ENCODE assay signal across 22 mouse cellular contexts in genomic region chr11:118888426-118888825, GRCm38 (mm10). TPM values are rescaled to one million over a fixed set of nuclear protein-coding genes. Genes with fewer than 3 reads are reported as not detected.
DNase-seq lines count a peak whose midpoint lies in the region; ATAC-seq and TF ChIP-seq lines count a peak whose summit lies in the region.
"Had no signal": no experiment of that assay in that cellular context is flagged by ENCODE, and none has a peak within 500 bp of the region (broad histone marks: within the 10 kb centered on the region; RNA-seq: fewer than 3 reads in every experiment).

No protein-coding gene starts in this region.

- DNase-seq in cerebellum, adult 2 months = peak in 1 of 2 experiments; percentile 61
- DNase-seq in layer of hippocampus, adult 2 months (ENCODE audit: low spot score in 2 of 2) = no peak
- no peak for DNase-seq in layer of hippocampus, adult 9-10 months (ENCODE audit: low spot score)
- peak; percentile 74 for DNase-seq in cerebellum, adult 9-11 months
- DNase-seq in T-cell, adult 2 months (ENCODE audit: low spot score) = no peak
- DNase-seq: adrenal gland, adult 2 months; adrenal gland, postnatal 14 days; B cell, adult 2 months; forebrain, postnatal 0 days; gastrocnemius, postnatal 14 days; heart, adult 11 months had no signal

- H3K4me1 ChIP-seq in cerebellum, adult 2 months (ENCODE audit: control insufficient read depth, insufficient read depth, low read length) = peaks cover 86% of the 10 kb centered on the region
- peaks cover 33% of the 10 kb centered on the region for H3K4me1 ChIP-seq in cortical plate, adult 2 months (ENCODE audit: control insufficient read depth, insufficient read depth, low read length)

- WGBS in cerebellum, adult 2 months = 7% methylated on average over 8 of the region's 8 CpGs

- TF ChIP-seq CTCF in cerebellum, adult 2 months (IDR thresholded peaks at IDR 0.05; ENCODE audit: borderline replicate concordance, insufficient read depth, low read depth, low read length) = no peak
- no peak for TF ChIP-seq CTCF in layer of hippocampus, adult 2 months (conservative IDR thresholded peaks at IDR 0.05)
- TF ChIP-seq CTCF in cortical plate, adult 2 months (IDR thresholded peaks at IDR 0.05; ENCODE audit: extremely low read depth, insufficient read depth, low read length) = no peak

- no peak for TF ChIP-seq POLR2A in cerebellum, adult 2 months (IDR thresholded peaks at IDR 0.05; ENCODE audit: borderline replicate concordance, insufficient read depth, low read length)
- TF ChIP-seq POLR2A in cortical plate, adult 2 months (IDR thresholded peaks at IDR 0.05; ENCODE audit: extremely low read depth, insufficient read depth, low read length) = no peak

- no peak for ATAC-seq in cerebellum, adult (ENCODE audit: insufficient number of reproducible peaks, low FRiP score, low TSS enrichment)
- ATAC-seq: forebrain, embryonic 14.5 days; forebrain, postnatal 0 days; intestine, postnatal 0 days; Patski had no signal

- peak overlapping the region; percentile 98 for H3K27ac ChIP-seq in cerebellum, adult 2 months (ENCODE audit: insufficient read depth, low read length)
- H3K27ac ChIP-seq in layer of hippocampus, adult 2 months = peak overlapping the region; percentile 59; the same call in 1 of the 2 replicates
- 0 out of 2 replicates have a peak overlapping the region, but pooled peaks have one; percentile 28 for H3K27ac ChIP-seq in cortical plate, adult 2 months (ENCODE audit: insufficient read depth, low read length)
- H3K27ac ChIP-seq: gastrocnemius, adult 2 months; hindbrain, embryonic 12.5 days; hindbrain, embryonic 15.5 days had no signal

- H3K4me3 ChIP-seq in cerebellum, adult 2 months (replicated peaks; ENCODE audit: insufficient read depth, low read depth, low read length) = peak overlapping the region; percentile 4
- H3K4me3 ChIP-seq in layer of hippocampus, adult 2 months = no peak overlapping the region
- no peak overlapping the region for H3K4me3 ChIP-seq in cortical plate, adult 2 months (ENCODE audit: insufficient read depth, low read length)
- H3K4me3 ChIP-seq: gastrocnemius, adult 2 months; hindbrain, embryonic 12.5 days; hindbrain, embryonic 15.5 days had no signal

- H3K27me3 ChIP-seq in cerebellum, adult 2 months (ENCODE audit: control insufficient read depth, insufficient read depth, low read length) = no peaks in the 10 kb centered on the region
- H3K27me3 ChIP-seq: hindbrain, embryonic 12.5 days; hindbrain, embryonic 15.5 days had no signal

RNA-seq across cellular contexts. Expression of gene Rbfox3, which starts 23.0 kb away (rescaled TPM):
- 163 and 201 TPM in 2 replicates for polyA plus RNA-seq in cerebellum, adult 2 months (2012; rRNA removed)
- total RNA-seq in layer of hippocampus, adult 2 months (2021) = 100 to 1,000 TPM; 276 to 303 TPM
- 117 TPM in 2 replicates for polyA plus RNA-seq in cortical plate, adult 2 months (2012; rRNA removed)
- total RNA-seq: CH12.LX; hematopoietic stem cell, adult 5-6 weeks had no signal
- polyA plus RNA-seq: G1E, Patski had no signal

Comparison
In these comparisons a context has a peak if more than half of its experiments do, and no peak if none do; other contexts are left out.
1. H3K27ac ChIP-seq: peak in every context shown above with its lines; median percentile 98 in cerebellum, adult 2 months; 59 in layer of hippocampus, adult 2 months; 28 in cortical plate, adult 2 months.